Mouse (Mus musculus): ENCODE measurements at regions not wholly inside any gene's neighbourhood (a gene's known extent, or its start where the extent isn't known, plus 50 kb on each side); places are given as distances from the start of the nearest gene placed in this dataset.
"Not testable (repeated sequence)": the region's sequence is repeated elsewhere in the genome, so short reads cannot be mapped to it uniquely, and the experiment has no call there.

GRCm38 (mm10) chrX:31170786-31171185 lies 53.3 kb downstream of the Btbd35f29 start:
- not testable (repeated sequence) for H3K4me1 ChIP-seq (replicated peaks; ENCODE audit: low read depth, low read length); H3K27me3 ChIP-seq (ENCODE audit: insufficient read depth, low read length); H3K4me3 ChIP-seq (replicated peaks; ENCODE audit: low read length); H3K36me3 ChIP-seq (ENCODE audit: insufficient read depth, low read length)
- peaks cover 60% of the 10 kb centered on the region for H3K9me3 ChIP-seq (ENCODE audit: low read length)

GRCm38 (mm10) chrX:31175549-31175948 lies 58.1 kb downstream of the Btbd35f29 start:
- H3K4me3 ChIP-seq (replicated peaks; ENCODE audit: low read length); H3K36me3 ChIP-seq (ENCODE audit: insufficient read depth, low read length); H3K4me1 ChIP-seq (replicated peaks; ENCODE audit: low read depth, low read length); H3K27me3 ChIP-seq (ENCODE audit: insufficient read depth, low read length): not testable (repeated sequence)
- H3K9me3 ChIP-seq (ENCODE audit: low read length): peaks cover 34% of the 10 kb centered on the region

- not testable (repeated sequence) for H3K36me3 ChIP-seq (ENCODE audit: insufficient read depth, low read length); H3K27me3 ChIP-seq (ENCODE audit: insufficient read depth, low read length); H3K4me1 ChIP-seq (replicated peaks; ENCODE audit: low read depth, low read length); H3K4me3 ChIP-seq (replicated peaks; ENCODE audit: low read length)
- H3K9me3 ChIP-seq (ENCODE audit: low read length): peaks cover 31% of the 10 kb centered on the region
Measured at GRCm38 (mm10) chrX:31176137-31176536, 58.7 kb downstream of the Btbd35f29 start.

All from E14TG2a.4 (cell line).